Comparison of ENCODE assay signal across 16 mouse cellular contexts in genomic region chr15:93690717-93691116, GRCm38 (mm10).
DNase-seq lines count a peak whose midpoint lies in the region; ATAC-seq and TF ChIP-seq lines count a peak whose summit lies in the region.
"Had no signal": no experiment of that assay in that cellular context is flagged by ENCODE, and none has a peak within 500 bp of the region (broad histone marks: within the 10 kb centered on the region; RNA-seq: fewer than 3 reads in every experiment).

No protein-coding gene starts in this region.

- no peak overlapping the region for H3K4me3 ChIP-seq in gastrocnemius, adult 2 months
- H3K4me3 ChIP-seq: liver, embryonic 12.5 days; midbrain, embryonic 13.5 days; myocyte had no signal

- TF ChIP-seq CTCF in gastrocnemius, adult 2 months (IDR thresholded peaks at IDR 0.05) = no peak

- intact Hi-C loops in gastrocnemius, adult 2 months (cut with DNase I) = no loop called here

- no peak for ATAC-seq in megakaryocyte progenitor cell, adult 5-6 weeks (replicated peaks; ENCODE audit: poor library complexity)
- ATAC-seq: intestine, embryonic 16.5 days; liver, embryonic 12.5 days; midbrain, embryonic 13.5 days had no signal

- H3K27ac ChIP-seq in gastrocnemius, adult 2 months = no peak overlapping the region
- H3K27ac ChIP-seq: hindbrain, embryonic 14.5 days; liver, embryonic 12.5 days; macrophage; midbrain, embryonic 13.5 days had no signal

- peak; percentile 25 for DNase-seq in gastrocnemius, adult 2 months
- DNase-seq in gastrocnemius, postnatal 4 days (ENCODE audit: low spot score in 2 of 2) = no peak
- DNase-seq in layer of hippocampus, adult 11-12 months (ENCODE audit: low spot score) = peak; percentile 24
- DNase-seq in layer of hippocampus, postnatal 14 days (ENCODE audit: low spot score in 2 of 2) = no peak
- DNase-seq in right cerebral cortex, postnatal 14 days = peak; percentile 35
- DNase-seq in right cerebral cortex, postnatal 36 days (ENCODE audit: low spot score in 2 of 2) = no peak
- DNase-seq: adrenal gland, adult 8-10 months; cerebellum, adult 8-10 months; thymus, postnatal 36 days had no signal

Comparison
In these comparisons a context has a peak if more than half of its experiments do, and no peak if none do; other contexts are left out.
1. DNase-seq: peak in gastrocnemius, adult 2 months (single experiment), layer of hippocampus, adult 11-12 months (single experiment) and right cerebral cortex, postnatal 14 days (single experiment); none in gastrocnemius, postnatal 4 days (0 of 2), layer of hippocampus, postnatal 14 days (0 of 2) and right cerebral cortex, postnatal 36 days (0 of 2).